8 mouse cellular contexts compared by ENCODE assay signal in genomic region chr3:114031351-114032213, GRCm38 (mm10). TPM values are rescaled to one million over a fixed set of nuclear protein-coding genes. Genes with fewer than 3 reads are reported as not detected.
DNase-seq lines count a peak whose midpoint lies in the region; ATAC-seq lines count a peak whose summit lies in the region.

No protein-coding gene starts in this region.

- no peak overlapping the region for H3K27ac ChIP-seq in heart, embryonic 14.5 days (replicated peaks in 1 of 2; ENCODE audit: control insufficient read depth in 1 of 2, insufficient read depth in 1 of 2, low read depth in 2 of 2, low read length in 2 of 2)
- H3K27ac ChIP-seq in hindbrain, embryonic 15.5 days (replicated peaks): peak overlapping the region; percentile 63
- H3K27ac ChIP-seq in midbrain, embryonic 10.5 days (replicated peaks): peak overlapping the region; percentile 71

- H3K4me3 ChIP-seq in heart, embryonic 14.5 days (ENCODE audit: control insufficient read depth in 1 of 2, insufficient read depth in 1 of 2, low read depth in 1 of 2, low read length in 2 of 2): peak overlapping the region; percentile 64 to 68
- H3K4me3 ChIP-seq in hindbrain, embryonic 15.5 days: peak overlapping the region; percentile 60
- H3K4me3 ChIP-seq in midbrain, embryonic 10.5 days: peak overlapping the region; percentile 67

- H3K36me3 ChIP-seq in heart, embryonic 14.5 days (ENCODE audit: control insufficient read depth, insufficient read depth, low read length): no peaks in the 10 kb centered on the region
- no peaks in the 10 kb centered on the region for H3K36me3 ChIP-seq in hindbrain, embryonic 15.5 days
- H3K36me3 ChIP-seq in midbrain, embryonic 10.5 days: no peaks in the 10 kb centered on the region

- ATAC-seq in heart, embryonic 14.5 days (ENCODE audit: insufficient number of reproducible peaks, insufficient read depth, low FRiP score, low read depth): peak; percentile 63
- peak; percentile 62 for ATAC-seq in hindbrain, embryonic 15.5 days (ENCODE audit: low FRiP score, low read depth)

- peak overlapping the region; percentile 92 for H3K4me2 ChIP-seq in heart, embryonic 14.5 days (ENCODE audit: low read length)
- peak overlapping the region; percentile 98 for H3K4me2 ChIP-seq in hindbrain, embryonic 15.5 days

- H3K4me1 ChIP-seq in heart, embryonic 14.5 days (ENCODE audit: control insufficient read depth in 2 of 2, insufficient read depth in 2 of 2, low read length in 2 of 2): peaks cover 0 to 3% of the 10 kb centered on the region in 2 experiments; a peak in 1 of 4 replicates
- H3K4me1 ChIP-seq in hindbrain, embryonic 15.5 days (replicated peaks): peaks cover 21% of the 10 kb centered on the region
- H3K4me1 ChIP-seq in midbrain, embryonic 10.5 days: peaks cover 25% of the 10 kb centered on the region

- H3K27me3 ChIP-seq in heart, embryonic 14.5 days (ENCODE audit: control insufficient read depth, insufficient read depth, low read length): no peaks in the 10 kb centered on the region
- no peaks in the 10 kb centered on the region for H3K27me3 ChIP-seq in hindbrain, embryonic 15.5 days
- H3K27me3 ChIP-seq in midbrain, embryonic 10.5 days (ENCODE audit: low read depth, poor library complexity, severe bottlenecking): no peaks in the 10 kb centered on the region

- WGBS in heart, embryonic 14.5 days: 2% methylated on average over 21 of the region's 21 CpGs
- WGBS in hindbrain, embryonic 15.5 days: under 1% methylated on average over 21 of the region's 21 CpGs
- under 1% methylated on average over 21 of the region's 21 CpGs for WGBS in midbrain, embryonic 10.5 days

- H3K9ac ChIP-seq in heart, embryonic 14.5 days (ENCODE audit: low read length): peak overlapping the region; percentile 69
- peak overlapping the region; percentile 54 for H3K9ac ChIP-seq in hindbrain, embryonic 15.5 days

- DNase-seq in heart, adult 11 months: no peak
- peak; percentile 83 for DNase-seq in Muller cell, postnatal 12 days (ENCODE audit: inconsistent ontology term)
- DNase-seq in embryo, embryonic 11.5 days (ENCODE audit: low read depth, low spot score): peak; percentile 31
- DNase-seq in midbrain, embryonic 10.5 days (ENCODE audit: low spot score): peak; percentile 51
- DNase-seq in spleen, adult 18-20 months: no peak
- no peak for DNase-seq in natural killer cell, adult 2 months (ENCODE audit: low spot score in 2 of 2)

- H3K9me3 ChIP-seq in heart, embryonic 14.5 days (ENCODE audit: control insufficient read depth, low read length): no peaks in the 10 kb centered on the region
- H3K9me3 ChIP-seq in hindbrain, embryonic 15.5 days: no peaks in the 10 kb centered on the region
- no peaks in the 10 kb centered on the region for H3K9me3 ChIP-seq in midbrain, embryonic 10.5 days (replicated peaks)

RNA-seq across cellular contexts. Expression of gene Col11a1, which starts 1.2 kb away (rescaled TPM):
- polyA plus RNA-seq in heart, embryonic 14.5 days (2014; fragmentation: Nextera tagmentation; extraction: Ambion mirVana): 4.1 and 4.3 TPM in 2 replicates
- polyA plus RNA-seq in hindbrain, embryonic 15.5 days (2015; fragmentation: Nextera tagmentation; extraction: Ambion mirVana): 13.7 and 15.2 TPM in 2 replicates
- 14.4 and 17.7 TPM in 2 replicates for polyA plus RNA-seq in midbrain, embryonic 10.5 days (2016; fragmentation: Nextera tagmentation; extraction: Ambion mirVana)

Comparison
In these comparisons a context has a peak if more than half of its experiments do, and no peak if none do; other contexts are left out.
1. H3K27ac ChIP-seq: peak in hindbrain, embryonic 15.5 days (single experiment) and midbrain, embryonic 10.5 days (single experiment); none in heart, embryonic 14.5 days (0 of 2).
2. DNase-seq: peak in Muller cell, postnatal 12 days (single experiment), embryo, embryonic 11.5 days (single experiment) and midbrain, embryonic 10.5 days (single experiment); none in heart, adult 11 months (single experiment), spleen, adult 18-20 months (0 of 2) and natural killer cell, adult 2 months (0 of 2).
3. Peak in every context shown above with its lines, with median percentiles within 50 percentile points of each other: H3K4me3 ChIP-seq.